Mouse (Mus musculus) liver, adult 2 months (tissue): ENCODE measurements around the gene S1pr4. TPM values are rescaled to one million over a fixed set of nuclear protein-coding genes. Genes with fewer than 3 reads are reported as not detected.

ENCODE experiments used
- DNase-seq: peaks from one replicate; pipeline ENCODE4 v3.0.0-alpha.2; 2011; ENCODE audit warnings: low read depth, low spot score; ENCODE audit errors: extremely low read depth
- H3K27ac ChIP-seq: fragments of 200-500 bp; replicated peaks from 2 replicates; pipeline ENCODE4 v1.5.1; 2012; ENCODE audit warnings: low read depth, mild to moderate bottlenecking, control low read depth, inconsistent platforms, low read length; ENCODE audit not compliant: insufficient read depth
- H3K27me3 ChIP-seq: fragments of 200-500 bp; 2 replicates; pipeline ENCODE4 v1.6.1; 2012; ENCODE audit warnings: mild to moderate bottlenecking, moderate library complexity, low read length, inconsistent platforms; ENCODE audit not compliant: control insufficient read depth, insufficient read depth
- H3K36me3 ChIP-seq: fragments of 200-500 bp; 2 replicates; pipeline ENCODE4 v1.6.1; 2012; ENCODE audit warnings: low read length, inconsistent platforms; ENCODE audit not compliant: control insufficient read depth, insufficient read depth
- H3K4me1 ChIP-seq: fragments of 200-500 bp; 2 replicates; pipeline ENCODE4 v1.6.1; 2011; ENCODE audit warnings: low read length; ENCODE audit not compliant: control insufficient read depth, insufficient read depth
- H3K4me3 ChIP-seq: fragments of 200-500 bp; 2 replicates; pipeline ENCODE4 v1.5.1; 2011; ENCODE audit warnings: low read depth, mild to moderate bottlenecking, control low read depth, low read length, moderate library complexity; ENCODE audit not compliant: insufficient read depth
- H3K79me2 ChIP-seq: fragments of 200-500 bp; 2 replicates; pipeline ENCODE4 v1.6.1; 2012; ENCODE audit warnings: inconsistent platforms, mild to moderate bottlenecking, low read length, moderate library complexity; ENCODE audit not compliant: control insufficient read depth, insufficient read depth
- H3K9ac ChIP-seq: fragments of 200-500 bp; 2 replicates; pipeline ENCODE4 v1.6.1; 2012; ENCODE audit warnings: low read depth, mild to moderate bottlenecking, control low read depth, inconsistent platforms, low read length
- CTCF ChIP-seq: fragments of 200-500 bp; IDR thresholded peaks from 2 replicates; pipeline ENCODE4 v1.5.1; 2011; ENCODE audit warnings: low read depth, low read length, control low read depth
- POLR2A ChIP-seq: fragments of 200-500 bp; IDR thresholded peaks from 2 replicates; pipeline ENCODE4 v1.6.1; 2011; ENCODE audit warnings: low read length, control low read depth; ENCODE audit not compliant: insufficient read depth; ENCODE audit errors: extremely low read depth
- WGBS: fragments of 180-500 bp; shearing (Covaris S2); methylation state at CpG from one replicate; pipeline ENCODE4 v1.1.7; 2018; 5-methylcytosine and 5-hydroxymethylcytosine counted together
- polyA plus RNA-seq: library from polyadenylated mRNA; depleted of rRNA; stranded (reverse); fragments of >200 nt; gene quantifications from 2 replicates; pipeline ENCODE4 v1.2.3, GENCODE M21; 2012
- total RNA-seq: library from RNA; depleted of rRNA; stranded (reverse); fragments of >200 nt; gene quantifications from 2 replicates; pipeline ENCODE4 v1.2.3, GENCODE M21; 2014

Gene S1pr4
- total and polyA plus RNA-seq, 2 experiments = 0.28 to 1.5 TPM

- 63% methylated on average over 28 of the region's 28 CpGs for WGBS
- no peak for TF ChIP-seq POLR2A
- no peak for TF ChIP-seq CTCF
Observed at GRCm38 (mm10) chr10:81455181-81455895, 44.6 kb downstream of the S1pr4 start, which contains the start of gene Nfic. Gene Nfic, minus strand, starts transcription at chr10:81455635.

GRCm38 (mm10) chr10:81454106-81454505, 45.8 kb downstream of the S1pr4 start:
- H3K9ac ChIP-seq = no peak overlapping the region
- no peak overlapping the region for H3K27ac ChIP-seq
- WGBS = 71% methylated on average over 2 of the region's 2 CpGs
- H3K4me3 ChIP-seq = no peak overlapping the region
- no peak for DNase-seq
- TF ChIP-seq POLR2A (no peak), CTCF (no peak)
- no peaks in the 10 kb centered on the region for H3K36me3 ChIP-seq
- H3K4me1 ChIP-seq = no peaks in the 10 kb centered on the region
- peaks cover 21% of the 10 kb centered on the region for H3K27me3 ChIP-seq
- H3K79me2 ChIP-seq = no peaks in the 10 kb centered on the region

More at GRCm38 (mm10) chr10:81455181-81455895, 44.6 kb downstream of the S1pr4 start, which contains the start of gene Nfic:
- peaks cover 25% of the 10 kb centered on the region for H3K27me3 ChIP-seq
- no peak for DNase-seq
- no peak within 1 kb of the TSS for H3K9ac ChIP-seq
- no peaks in the 10 kb centered on the region for H3K36me3 ChIP-seq
- no peak within 1 kb of the TSS for H3K4me3 ChIP-seq
- no peaks in the 10 kb centered on the region for H3K4me1 ChIP-seq
- no peak within 1 kb of the TSS for H3K27ac ChIP-seq
- no peaks in the 10 kb centered on the region for H3K79me2 ChIP-seq

GRCm38 (mm10) chr10:81452947-81453288, 47.0 kb downstream of the S1pr4 start:
- 7% methylated on average over 14 of the region's 14 CpGs for WGBS
- Histone ChIP-seq H3K79me2 (no peaks in the 10 kb centered on the region), H3K4me1 (no peaks in the 10 kb centered on the region), H3K27me3 (peaks cover 21% of the 10 kb centered on the region), H3K4me3 (no peak overlapping the region), H3K9ac (no peak overlapping the region), H3K27ac (no peak overlapping the region), H3K36me3 (no peaks in the 10 kb centered on the region)
- no peak for DNase-seq
- TF ChIP-seq CTCF = no peak
- no peak for TF ChIP-seq POLR2A

GRCm38 (mm10) chr10:81452237-81452946, 47.5 kb downstream of the S1pr4 start:
- H3K79me2 ChIP-seq = no peaks in the 10 kb centered on the region
- WGBS = 11% methylated on average over 36 of the region's 36 CpGs
- no peak overlapping the region for H3K27ac ChIP-seq
- H3K9ac ChIP-seq = no peak overlapping the region
- TF ChIP-seq POLR2A (no peak), CTCF (no peak)
- H3K4me3 ChIP-seq = no peak overlapping the region
- DNase-seq = no peak
- H3K4me1 ChIP-seq = no peaks in the 10 kb centered on the region
- peaks cover 21% of the 10 kb centered on the region for H3K27me3 ChIP-seq
- no peaks in the 10 kb centered on the region for H3K36me3 ChIP-seq

GRCm38 (mm10) chr10:81451365-81451745, 48.6 kb downstream of the S1pr4 start:
- Histone ChIP-seq H3K79me2 (no peaks in the 10 kb centered on the region), H3K9ac (no peak overlapping the region), H3K4me1 (no peaks in the 10 kb centered on the region), H3K4me3 (no peak overlapping the region), H3K27ac (no peak overlapping the region), H3K27me3 (peaks cover 21% of the 10 kb centered on the region), H3K36me3 (no peaks in the 10 kb centered on the region)
- WGBS = 11% methylated on average over 6 of the region's 6 CpGs
- TF ChIP-seq POLR2A (no peak), CTCF (no peak)
- DNase-seq = no peak

GRCm38 (mm10) chr10:81450641-81451364, 49.1 kb downstream of the S1pr4 start:
- H3K27ac ChIP-seq = no peak overlapping the region
- no peak overlapping the region for H3K9ac ChIP-seq
- peaks cover 20% of the 10 kb centered on the region for H3K27me3 ChIP-seq
- TF ChIP-seq CTCF = no peak
- 56% methylated on average over 9 of the region's 9 CpGs for WGBS
- H3K4me1 ChIP-seq = no peaks in the 10 kb centered on the region
- no peak overlapping the region for H3K4me3 ChIP-seq
- DNase-seq = no peak
- no peaks in the 10 kb centered on the region for H3K79me2 ChIP-seq
- no peaks in the 10 kb centered on the region for H3K36me3 ChIP-seq
